16 mouse cellular contexts compared by ENCODE assay signal in genomic region chr11:8030119-8030518, GRCm38 (mm10).
A peak's percentile ranks its signal among the peaks of the same experiment; 100 is the strongest.
DNase-seq lines count a peak whose midpoint lies in the region; ATAC-seq and TF ChIP-seq lines count a peak whose summit lies in the region.
"Had no signal": no experiment of that assay in that cellular context is flagged by ENCODE, and none has a peak within 500 bp of the region (broad histone marks: within the 10 kb centered on the region; RNA-seq: fewer than 3 reads in every experiment).

No protein-coding gene starts in this region.

- no peaks in the 10 kb centered on the region for H3K9me3 ChIP-seq in forebrain, postnatal 0 days (ENCODE audit: low read length)
- no peaks in the 10 kb centered on the region for H3K9me3 ChIP-seq in forebrain, embryonic 14.5 days (replicated peaks; ENCODE audit: control insufficient read depth, low read length)
- no peaks in the 10 kb centered on the region for H3K9me3 ChIP-seq in midbrain, embryonic 15.5 days
- no peaks in the 10 kb centered on the region for H3K9me3 ChIP-seq in midbrain, postnatal 0 days (ENCODE audit: low read length)
- H3K9me3 ChIP-seq: embryonic facial prominence, embryonic 13.5 days; forebrain, embryonic 13.5 days had no signal

- 55% methylated on average over 2 of the region's 2 CpGs for WGBS in forebrain, postnatal 0 days
- 65% methylated on average over 2 of the region's 2 CpGs for WGBS in forebrain, embryonic 14.5 days
- 65% methylated on average over 2 of the region's 2 CpGs for whole genome bisulfite sequencing in midbrain, embryonic 15.5 days
- 59% methylated on average over 2 of the region's 2 CpGs for WGBS in midbrain, postnatal 0 days

- no peak for DNase-seq in forebrain, postnatal 0 days
- DNase-seq in forebrain, embryonic 14.5 days (ENCODE audit: low spot score): no peak
- no peak for DNase-seq in midbrain, postnatal 0 days (ENCODE audit: low spot score)
- no peak for DNase-seq in urinary bladder, postnatal 36 days (ENCODE audit: low spot score in 2 of 2)
- DNase-seq: adrenal gland, adult 2 months; adrenal gland, postnatal 10 days; adrenal gland, postnatal 25 days; cerebellum, adult 11-12 months; cerebellum, adult 2 months; cerebellum, adult 9-10 months; cerebellum, postnatal 10 days; cerebellum, postnatal 25 days had no signal

- no peaks in the 10 kb centered on the region for H3K27me3 ChIP-seq in forebrain, postnatal 0 days (ENCODE audit: insufficient read depth, low read length)
- H3K27me3 ChIP-seq in forebrain, embryonic 14.5 days (replicated peaks; ENCODE audit: control insufficient read depth, insufficient read depth, low read length): no peaks in the 10 kb centered on the region
- no peaks in the 10 kb centered on the region for H3K27me3 ChIP-seq in midbrain, embryonic 15.5 days (replicated peaks)
- no peaks in the 10 kb centered on the region for H3K27me3 ChIP-seq in midbrain, postnatal 0 days (ENCODE audit: insufficient read depth, low read length)
- H3K27me3 ChIP-seq: embryonic facial prominence, embryonic 13.5 days; forebrain, embryonic 13.5 days had no signal

- H3K4me2 ChIP-seq in forebrain, postnatal 0 days (ENCODE audit: low read depth): no peak overlapping the region
- no peak overlapping the region for H3K4me2 ChIP-seq in forebrain, embryonic 14.5 days (ENCODE audit: low read length)
- no peak overlapping the region for H3K4me2 ChIP-seq in midbrain, embryonic 15.5 days
- no peak overlapping the region for H3K4me2 ChIP-seq in midbrain, postnatal 0 days (ENCODE audit: low read depth, low read length, poor library complexity, severe bottlenecking)
- H3K4me2 ChIP-seq: embryonic facial prominence, embryonic 13.5 days; forebrain, embryonic 13.5 days had no signal

- H3K9ac ChIP-seq in forebrain, postnatal 0 days: no peak overlapping the region
- no peak overlapping the region for H3K9ac ChIP-seq in forebrain, embryonic 14.5 days (ENCODE audit: low read length)
- H3K9ac ChIP-seq in midbrain, embryonic 15.5 days: no peak overlapping the region
- no peak overlapping the region for H3K9ac ChIP-seq in midbrain, postnatal 0 days (replicated peaks; ENCODE audit: low read length, poor library complexity, severe bottlenecking)
- H3K9ac ChIP-seq: embryonic facial prominence, embryonic 13.5 days; forebrain, embryonic 13.5 days had no signal

- H3K4me1 ChIP-seq in forebrain, postnatal 0 days (ENCODE audit: insufficient read depth): no peaks in the 10 kb centered on the region
- H3K4me1 ChIP-seq in forebrain, embryonic 14.5 days (ENCODE audit: control insufficient read depth, insufficient read depth, low read length): no peaks in the 10 kb centered on the region
- no peaks in the 10 kb centered on the region for H3K4me1 ChIP-seq in midbrain, embryonic 15.5 days
- no peaks in the 10 kb centered on the region for H3K4me1 ChIP-seq in midbrain, postnatal 0 days (ENCODE audit: insufficient read depth, low read length)
- H3K4me1 ChIP-seq: embryonic facial prominence, embryonic 13.5 days; forebrain, embryonic 13.5 days had no signal

- no peak overlapping the region for H3K27ac ChIP-seq in forebrain, postnatal 0 days (ENCODE audit: low read depth, low read length)
- H3K27ac ChIP-seq in forebrain, embryonic 14.5 days (ENCODE audit: low read depth, low read length): no peak overlapping the region
- no peak overlapping the region for H3K27ac ChIP-seq in midbrain, embryonic 15.5 days
- H3K27ac ChIP-seq in midbrain, postnatal 0 days (ENCODE audit: low read depth, low read length): no peak overlapping the region
- H3K27ac ChIP-seq: embryonic facial prominence, embryonic 13.5 days; forebrain, embryonic 13.5 days had no signal

- no peak overlapping the region for H3K4me3 ChIP-seq in forebrain, postnatal 0 days (ENCODE audit: low read depth, low read length)
- H3K4me3 ChIP-seq in forebrain, embryonic 14.5 days (ENCODE audit: low read depth, low read length): no peak overlapping the region
- no peak overlapping the region for H3K4me3 ChIP-seq in midbrain, embryonic 15.5 days
- H3K4me3 ChIP-seq in midbrain, postnatal 0 days (ENCODE audit: low read depth, low read length): no peak overlapping the region
- H3K4me3 ChIP-seq: embryonic facial prominence, embryonic 13.5 days; forebrain, embryonic 13.5 days had no signal

- no peak for TF ChIP-seq CTCF in forebrain, postnatal 0 days (IDR thresholded peaks at IDR 0.05; ENCODE audit: low read depth)
- TF ChIP-seq CTCF in midbrain, postnatal 0 days (IDR thresholded peaks at IDR 0.05): no peak

- H3K36me3 ChIP-seq in forebrain, postnatal 0 days (ENCODE audit: insufficient read depth): no peaks in the 10 kb centered on the region
- H3K36me3 ChIP-seq in forebrain, embryonic 14.5 days (ENCODE audit: control insufficient read depth, insufficient read depth, low read length): no peaks in the 10 kb centered on the region
- H3K36me3 ChIP-seq in midbrain, embryonic 15.5 days (replicated peaks): no peaks in the 10 kb centered on the region
- no peaks in the 10 kb centered on the region for H3K36me3 ChIP-seq in midbrain, postnatal 0 days (ENCODE audit: insufficient read depth, low read length)
- H3K36me3 ChIP-seq: embryonic facial prominence, embryonic 13.5 days had no signal

- peak; percentile 66; the same call in 1 of the 2 replicates for ATAC-seq in forebrain, postnatal 0 days
- no peak for ATAC-seq in forebrain, embryonic 14.5 days
- ATAC-seq in midbrain, embryonic 15.5 days (replicated peaks): 0 out of 2 replicates have a peak, but pooled peaks have one; percentile 50
- no peak for ATAC-seq in midbrain, postnatal 0 days (ENCODE audit: low FRiP score)
- ATAC-seq: forebrain, embryonic 13.5 days; forebrain, embryonic 16.5 days had no signal

Comparison
In these comparisons a context has a peak if more than half of its experiments do, and no peak if none do; other contexts are left out.
1. ATAC-seq: peak in forebrain, postnatal 0 days (single experiment) and midbrain, embryonic 15.5 days (single experiment); none in forebrain, embryonic 14.5 days (single experiment) and midbrain, postnatal 0 days (single experiment).